Mouse (Mus musculus): ENCODE results near the gene Dimt1. TPM values are rescaled to one million over a fixed set of nuclear protein-coding genes. Genes with fewer than 3 reads are reported as not detected.
"Not testable (repeated sequence)": the region's sequence is repeated elsewhere in the genome, so short reads cannot be mapped to it uniquely, and the experiment has no call there.

Gene Dimt1
- total RNA-seq (2021) = 1 to 10 TPM; 4.7 to 6.5 TPM
- long read RNA-seq, experiment 1, partial matches to known transcripts = 0 of 4 reads
- long read RNA-seq, experiment 1, other reads (novel, unspliced or antisense) = 1 of 4 reads
- long read RNA-seq, experiment 2, partial matches to known transcripts = 0 of 5 reads
- long read RNA-seq, experiment 2, other reads (novel, unspliced or antisense) = 1 of 5 reads

GRCm38 (mm10) chr13:106946594-106947540 is at the start of gene Dimt1:
Dimt1 (plus strand) TSS chr13:106947127.
- intact Hi-C loops (cut with DNase I; ENCODE audit: low total_unique reads) = no loop called here
- peak; percentile 97 for DNase-seq

DNA sequence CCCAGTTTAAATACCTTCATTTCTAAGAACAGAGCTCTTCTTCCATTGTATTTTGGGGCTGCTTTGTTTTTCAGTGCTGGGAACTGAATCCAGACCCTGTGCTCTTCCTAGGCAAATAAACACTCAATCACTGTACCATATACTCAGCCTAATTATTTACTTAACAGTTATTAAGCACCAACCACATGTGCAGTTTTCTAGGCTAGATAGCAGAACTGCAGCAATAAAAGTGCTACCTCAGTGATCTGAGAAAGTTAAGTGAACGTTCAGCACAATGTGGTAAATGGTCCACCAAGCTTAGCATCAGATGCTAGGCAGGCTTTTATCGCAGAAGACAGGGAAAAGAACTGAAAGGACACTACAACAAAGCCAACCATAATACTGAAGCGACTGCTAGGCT is 42.3 kb upstream of the Dimt1 start:
- intact Hi-C loops (cut with DNase I; ENCODE audit: low total_unique reads) = no loop called here
- DNase-seq = no peak

DNA sequence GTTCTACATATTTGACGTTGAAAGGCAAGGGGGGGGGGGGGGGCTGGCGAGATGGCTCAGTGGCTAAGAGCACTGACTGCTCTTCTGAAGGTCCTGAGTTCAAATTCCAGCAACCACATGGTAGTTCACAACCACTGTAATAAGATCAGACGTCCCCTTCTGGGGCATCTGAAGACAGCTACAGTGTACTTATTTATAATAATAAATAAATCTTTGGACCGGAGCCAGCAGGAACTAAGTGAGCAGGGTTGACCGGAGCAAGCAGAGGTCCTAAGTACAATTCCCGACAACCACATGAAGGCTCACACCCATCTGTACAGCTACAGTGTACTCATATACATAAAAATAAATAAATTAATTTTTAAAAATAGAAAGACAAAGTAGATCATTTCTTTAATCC is 41.8 kb upstream of the Dimt1 start:
- DNase-seq; intact Hi-C loops (cut with DNase I; ENCODE audit: low total_unique reads): not testable (repeated sequence)

- no peak for DNase-seq
- intact Hi-C loops (cut with DNase I; ENCODE audit: low total_unique reads) = no loop called here
Measured at GRCm38 (mm10) chr13:106907273-106907672, 39.7 kb upstream of the Dimt1 start.

GRCm38 (mm10) chr13:106910096-106910495 is 36.8 kb upstream of the Dimt1 start:
- no peak for DNase-seq
- intact Hi-C loops (cut with DNase I; ENCODE audit: low total_unique reads) = no loop called here

DNA sequence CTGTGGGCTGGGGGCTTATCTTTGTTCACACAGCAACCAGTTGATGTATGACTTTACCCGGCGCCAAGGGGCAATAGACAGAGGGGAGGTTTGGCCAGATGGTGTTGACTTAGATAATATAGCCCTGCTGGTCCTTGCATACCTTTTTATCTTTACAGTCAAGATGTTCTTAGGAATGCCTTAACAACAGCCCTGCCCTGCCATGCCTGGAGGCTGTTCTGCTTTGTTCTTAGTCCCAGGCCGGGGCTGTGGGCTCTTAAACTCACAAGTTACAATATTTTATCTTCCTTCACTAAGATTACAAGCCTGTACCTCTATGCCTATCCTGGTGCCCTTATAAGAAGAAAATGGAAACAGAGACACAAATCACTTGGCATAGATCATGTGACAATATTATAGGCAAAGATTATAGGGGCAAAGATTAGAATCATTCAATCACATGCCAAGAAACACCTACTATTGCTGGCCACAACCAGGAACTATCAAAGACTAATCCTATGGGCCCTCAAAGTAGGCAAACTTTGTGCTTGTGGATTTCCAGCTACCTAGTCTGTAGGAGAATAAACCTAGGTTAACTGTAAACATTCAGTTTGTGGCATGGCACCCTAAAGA is 33.7 kb upstream of the Dimt1 start:
- intact Hi-C loops (cut with DNase I; ENCODE audit: low total_unique reads) = no loop called here
- DNase-seq = no peak

DNA sequence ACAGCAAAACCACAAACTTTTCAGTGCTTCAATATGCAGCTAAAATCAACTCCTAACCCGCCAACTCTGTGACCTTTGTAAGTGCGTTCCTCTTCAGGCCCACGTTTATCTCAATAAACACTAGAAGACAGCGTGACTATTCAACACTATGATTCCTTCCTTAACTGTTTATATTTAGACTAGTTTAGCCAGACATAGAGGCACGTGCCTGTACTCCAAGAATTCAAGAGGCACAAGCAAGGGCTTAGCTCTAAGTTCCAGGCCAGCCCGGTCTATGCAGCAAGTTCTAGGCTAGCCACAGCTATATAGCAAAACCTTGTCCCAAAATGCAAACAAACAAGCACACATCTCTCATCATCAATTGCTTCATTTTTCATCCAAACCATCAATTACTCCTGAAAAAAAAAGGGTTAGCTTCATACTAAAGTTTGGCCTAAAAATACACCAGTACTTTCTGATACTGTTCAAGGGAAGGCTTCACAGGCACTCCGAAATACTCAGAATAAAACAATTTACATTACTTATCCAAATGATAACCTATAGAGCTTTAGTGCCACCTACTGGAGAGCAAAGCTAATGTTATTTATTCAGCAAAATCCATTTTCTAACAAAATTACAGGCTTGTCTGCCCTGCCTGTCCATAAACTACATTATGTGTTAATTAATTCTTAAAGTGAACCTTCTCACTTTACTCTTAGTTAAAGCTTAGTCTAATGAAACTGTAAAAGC is 28.4 kb upstream of the Dimt1 start:
- DNase-seq = no peak
- intact Hi-C loops (cut with DNase I; ENCODE audit: low total_unique reads) = no loop called here

DNA sequence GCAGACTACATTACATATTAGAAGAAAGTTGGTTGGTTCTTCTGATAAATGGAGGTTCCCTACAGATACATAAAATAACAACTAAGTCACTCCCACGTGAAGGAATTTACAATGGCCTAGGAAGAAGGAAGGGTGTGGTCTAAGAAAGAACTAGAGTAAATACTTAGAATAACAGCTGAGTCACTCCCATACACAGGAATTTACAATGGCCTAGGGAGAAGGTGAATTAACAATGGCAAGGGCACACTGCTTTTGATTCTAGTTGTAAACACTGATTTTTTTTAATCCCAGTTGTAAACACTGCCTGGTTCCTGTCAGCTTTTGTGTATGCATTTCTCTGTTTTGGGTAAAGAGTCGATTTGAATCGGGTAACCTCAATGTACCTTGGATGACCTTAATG is 21.0 kb upstream of the Dimt1 start:
- intact Hi-C loops (cut with DNase I; ENCODE audit: low total_unique reads); DNase-seq: not testable (repeated sequence)

DNA sequence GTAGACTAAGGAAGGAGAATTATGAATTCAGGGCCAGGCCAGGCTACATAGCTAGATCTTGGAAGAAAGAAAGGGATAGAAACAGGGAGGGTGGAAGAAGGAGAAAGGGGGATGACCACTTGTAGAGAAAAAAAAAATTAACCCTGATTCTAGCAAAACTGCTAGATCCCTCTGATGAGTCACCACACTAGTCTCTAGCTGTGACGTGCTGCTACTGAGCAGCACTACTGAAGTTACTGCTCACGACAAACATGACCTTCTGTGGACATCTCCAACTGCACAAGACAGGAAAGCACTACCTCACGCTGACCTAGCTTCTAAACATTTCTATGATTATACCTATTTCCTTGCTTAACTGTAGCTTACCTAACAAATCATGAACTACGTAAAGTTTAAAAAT is 18.6 kb upstream of the Dimt1 start:
- no peak for DNase-seq
- intact Hi-C loops (cut with DNase I; ENCODE audit: low total_unique reads) = no loop called here

GRCm38 (mm10) chr13:106929201-106929600 is 17.7 kb upstream of the Dimt1 start:
- peak; percentile 11 for DNase-seq
- intact Hi-C loops (cut with DNase I; ENCODE audit: low total_unique reads) = no loop called here

- intact Hi-C loops (cut with DNase I; ENCODE audit: low total_unique reads) = no loop called here
Measured at GRCm38 (mm10) chr13:106935871-106936255, 11.1 kb upstream of the Dimt1 start.

DNA sequence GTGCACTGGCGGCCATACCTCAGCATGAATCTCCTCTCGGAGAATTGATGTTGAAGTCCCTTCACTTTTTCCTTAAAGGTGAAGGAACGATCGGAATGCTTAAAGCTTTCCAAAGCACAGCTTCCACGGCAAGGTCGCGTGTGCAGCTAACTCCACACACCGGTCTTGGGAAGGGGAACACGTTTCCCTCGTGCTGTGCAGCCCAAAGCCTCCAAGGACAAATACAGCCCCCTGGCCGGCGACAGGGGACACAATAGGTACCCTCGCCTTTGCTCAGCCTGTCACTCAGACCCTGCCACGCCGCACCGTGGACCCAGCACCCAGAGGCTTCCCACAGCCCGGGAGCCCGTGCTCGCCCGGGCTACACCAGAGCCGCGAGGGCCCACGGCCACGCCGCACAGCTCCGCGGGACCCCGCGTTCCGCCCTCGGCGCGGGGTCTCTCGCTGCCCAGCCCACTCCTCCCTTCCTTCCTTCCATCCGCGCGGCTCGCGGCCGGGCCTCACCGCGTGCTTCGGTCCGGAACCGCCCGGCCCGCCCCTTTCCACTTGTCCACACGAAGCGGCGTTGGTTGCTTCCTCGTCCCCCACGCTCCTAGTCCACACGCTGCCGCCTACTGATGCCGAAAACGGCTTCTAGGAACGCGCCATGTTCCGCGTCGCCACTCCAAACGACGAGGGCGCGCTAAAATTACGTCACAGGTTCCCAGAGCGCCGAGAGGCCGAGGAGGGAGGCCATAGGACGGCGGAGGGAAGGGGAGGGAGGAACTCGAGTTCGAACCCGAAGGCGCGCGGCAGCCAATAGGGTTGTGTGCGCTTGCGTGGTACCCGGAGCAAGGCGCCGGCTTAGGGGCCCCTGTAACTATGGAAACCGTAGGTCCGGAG is 10.4 kb upstream of the Dimt1 start, which contains the start of gene Ipo11:
Gene Ipo11 (minus strand): TSS at position 703 of the 882 bp plus-strand sequence.
- intact Hi-C loops (cut with DNase I; ENCODE audit: low total_unique reads) = no loop called here
- DNase-seq = peak; percentile 92

More at GRCm38 (mm10) chr13:106935871-106936255, 11.1 kb upstream of the Dimt1 start:
- DNase-seq = no peak

DNA sequence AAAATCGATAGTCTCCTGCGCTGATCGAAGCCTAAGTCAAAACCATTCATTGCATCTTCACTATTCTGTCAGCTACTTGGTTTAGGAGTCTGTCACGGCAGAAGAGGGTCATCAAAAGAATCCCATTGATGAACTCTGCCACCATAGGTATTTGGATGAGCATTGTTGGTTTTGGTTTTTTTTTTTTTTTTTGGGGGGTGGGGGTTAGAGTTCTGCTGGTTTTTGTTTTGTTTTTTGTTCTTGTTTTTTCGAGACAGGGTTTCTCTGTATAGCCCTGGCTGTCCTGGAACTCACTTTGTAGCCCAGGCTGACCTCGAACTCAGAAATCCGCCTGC is 9.8 kb upstream of the Dimt1 start:
- intact Hi-C loops (cut with DNase I; ENCODE audit: low total_unique reads) = no loop called here

DNA sequence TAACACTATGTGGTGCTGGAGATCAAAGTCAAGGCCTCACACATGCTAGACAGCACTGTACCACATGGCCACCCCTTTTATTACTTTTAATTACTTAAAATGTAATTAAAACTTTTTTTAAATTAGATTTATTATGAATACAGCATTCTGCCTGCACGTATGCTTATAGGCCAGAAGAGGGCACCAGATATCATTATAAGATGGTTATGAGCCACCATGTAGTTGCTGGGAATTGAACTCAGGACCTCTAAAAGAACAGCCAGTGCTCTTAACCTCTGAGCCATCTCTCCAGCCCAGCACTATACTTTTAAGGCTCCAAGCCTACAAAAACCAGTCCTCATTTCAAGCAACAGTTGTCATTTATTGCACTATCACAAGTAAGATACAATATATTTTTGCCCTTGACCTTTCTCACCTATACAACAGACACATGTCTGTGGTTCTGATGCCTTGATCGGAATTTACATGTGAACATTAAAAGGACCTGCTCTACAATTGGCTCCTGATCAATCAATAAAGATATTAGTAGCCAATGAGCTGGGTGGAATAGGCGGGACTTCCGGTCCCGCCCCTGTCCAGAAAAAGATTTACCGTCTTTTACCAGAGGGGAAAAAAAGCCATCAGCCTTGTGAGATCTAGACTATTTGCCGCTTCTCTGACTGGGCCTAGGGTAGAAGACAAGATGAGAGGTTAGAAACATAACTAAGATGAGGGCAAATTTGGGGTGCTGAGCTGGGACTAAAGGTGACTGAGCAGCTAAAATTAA is 5.5 kb upstream of the Dimt1 start:
- no peak for DNase-seq

More for the DNA sequence above, 9.8 kb upstream of the Dimt1 start:
- DNase-seq = no peak

GRCm38 (mm10) chr13:106942721-106943120 is 4.2 kb upstream of the Dimt1 start:
- intact Hi-C loops (cut with DNase I; ENCODE audit: low total_unique reads) = no loop called here
- DNase-seq = no peak

More for the DNA sequence above, 5.5 kb upstream of the Dimt1 start:
- intact Hi-C loops (cut with DNase I; ENCODE audit: low total_unique reads) = no loop called here

DNA sequence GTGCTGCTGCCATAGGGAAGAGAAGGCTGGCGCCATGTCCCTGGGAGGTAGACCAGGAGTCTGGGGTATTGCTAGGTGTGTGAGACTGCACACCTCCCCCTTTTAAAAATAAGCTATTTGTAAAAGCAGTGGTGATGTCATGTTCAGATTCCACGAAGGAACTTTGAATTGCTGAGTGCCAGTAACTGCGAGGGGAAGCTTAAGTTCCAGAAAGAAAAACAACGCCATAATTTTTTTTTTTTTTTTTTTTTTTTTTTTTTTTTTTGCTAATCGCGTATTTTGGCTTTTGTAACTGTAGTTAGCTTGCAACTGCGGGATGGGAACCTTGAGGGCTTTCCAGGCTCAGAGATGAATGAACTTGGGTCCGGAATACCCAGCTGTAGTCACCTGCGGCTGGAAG is 1.4 kb upstream of the Dimt1 start:
- intact Hi-C loops (cut with DNase I; ENCODE audit: low total_unique reads) = no loop called here
- no peak for DNase-seq

- intact Hi-C loops (cut with DNase I; ENCODE audit: low total_unique reads) = no loop called here
- DNase-seq = no peak
Measured at GRCm38 (mm10) chr13:106947583-106947982, 656 bp downstream of the Dimt1 start.

GRCm38 (mm10) chr13:106954880-106955279 is 8.0 kb downstream of the Dimt1 start:
- intact Hi-C loops (cut with DNase I; ENCODE audit: low total_unique reads) = no loop called here

More at GRCm38 (mm10) chr13:106954880-106955279, 8.0 kb downstream of the Dimt1 start:
- no peak for DNase-seq
